Comparison of ENCODE assay signal across 34 mouse cellular contexts in genomic region chr15:77134483-77134882, GRCm38 (mm10).
"Had no signal": no experiment of that assay in that cellular context is flagged by ENCODE, and none has a peak within 500 bp of the region (broad histone marks: within the 10 kb centered on the region; RNA-seq: fewer than 3 reads in every experiment).

No protein-coding gene starts in this region.

- ATAC-seq: hindbrain, embryonic 16.5 days; hindbrain, postnatal 0 days; inflammation-experienced regulatory T-cells, adult 6 months; intestine, embryonic 16.5 days; intestine, postnatal 0 days had no signal

- H3K9ac ChIP-seq: heart, embryonic 12.5 days; heart, embryonic 13.5 days; heart, embryonic 15.5 days; hindbrain, embryonic 12.5 days; hindbrain, embryonic 13.5 days; hindbrain, embryonic 14.5 days; hindbrain, embryonic 15.5 days; kidney, embryonic 15.5 days had no signal

- H3K27ac ChIP-seq: heart, embryonic 10.5 days; heart, embryonic 13.5 days; heart, embryonic 15.5 days; hindbrain, embryonic 10.5 days; hindbrain, embryonic 12.5 days; hindbrain, embryonic 13.5 days; hindbrain, embryonic 14.5 days; hindbrain, embryonic 15.5 days; hindbrain, postnatal 0 days; kidney, embryonic 15.5 days; kidney, postnatal 0 days; layer of hippocampus, adult 2 months had no signal

- H3K4me3 ChIP-seq: heart, embryonic 10.5 days; heart, embryonic 12.5 days; heart, embryonic 13.5 days; heart, embryonic 15.5 days; hindbrain, embryonic 10.5 days; hindbrain, embryonic 12.5 days; hindbrain, embryonic 13.5 days; hindbrain, embryonic 15.5 days; kidney, embryonic 15.5 days; layer of hippocampus, adult 2 months had no signal

- H3K4me2 ChIP-seq: heart, embryonic 11.5 days; heart, embryonic 12.5 days; heart, embryonic 13.5 days; heart, embryonic 15.5 days; hindbrain, embryonic 12.5 days; hindbrain, embryonic 13.5 days; hindbrain, embryonic 14.5 days; hindbrain, embryonic 15.5 days; kidney, embryonic 15.5 days had no signal

- H3K9me3 ChIP-seq: heart, embryonic 10.5 days; heart, embryonic 15.5 days; hindbrain, embryonic 13.5 days; hindbrain, embryonic 15.5 days had no signal

- DNase-seq: heart, postnatal 10 days; heart, postnatal 14 days; heart, postnatal 36 days; heart, postnatal 4 days; kidney, adult 11 months; kidney, adult 18-20 months; kidney, adult 2 months; kidney, adult 8-10 months; kidney, adult 9 months; kidney, postnatal 10 days; kidney, postnatal 14 days; kidney, postnatal 25 days; kidney, postnatal 36 days; kidney, postnatal 4 days; layer of hippocampus, adult 9-11 months; layer of hippocampus, postnatal 36 days had no signal

- H3K27me3 ChIP-seq: heart, embryonic 12.5 days; heart, embryonic 13.5 days; heart, embryonic 15.5 days; hindbrain, embryonic 12.5 days; hindbrain, embryonic 13.5 days; hindbrain, embryonic 15.5 days; kidney, embryonic 15.5 days had no signal
